Mouse (Mus musculus): ENCODE results near the gene Olfr1161.
"Not testable (repeated sequence)": the region's sequence is repeated elsewhere in the genome, so short reads cannot be mapped to it uniquely, and the experiment has no call there.

Olfr1161 gene

GRCm38 (mm10) chr2:88022474-88022873 lies at the start of gene Olfr1161:
Olfr1161 (plus strand) TSS chr2:88022774.
- DNase-seq (ENCODE audit: low read depth), result not testable (repeated sequence)

- no peak for DNase-seq (ENCODE audit: low read depth)
These were observed 48.0 kb upstream of the Olfr1161 start, which contains the start of gene Olfr74 for GRCm38 (mm10) chr2:87974563-87974962. Olfr74 (minus strand) TSS chr2:87974663.

- no peak for DNase-seq (ENCODE audit: low read depth)
These were observed 32.8 kb upstream of the Olfr1161 start, which contains the start of gene Olfr1158 for GRCm38 (mm10) chr2:87989813-87990212. Olfr1158 (plus strand) TSS chr2:87990113.

- no peak for DNase-seq (ENCODE audit: low read depth)
These were observed 14.9 kb upstream of the Olfr1161 start, which contains the start of gene Olfr1160 for GRCm38 (mm10) chr2:88007515-88008318. Olfr1160 (minus strand) TSS chr2:88008268.

GRCm38 (mm10) chr2:88037599-88037998 lies 15.0 kb downstream of the Olfr1161 start, which contains the start of gene Olfr73:
Olfr73 (minus strand) TSS chr2:88037699.
- no peak for DNase-seq (ENCODE audit: low read depth)

- no peak for DNase-seq (ENCODE audit: low read depth)
These were observed 28.5 kb downstream of the Olfr1161 start, which contains the start of gene Olfr1162 for GRCm38 (mm10) chr2:88051029-88051428. Olfr1162 (minus strand) TSS chr2:88051129.

- DNase-seq (ENCODE audit: low read depth), result no peak
These were observed 41.0 kb downstream of the Olfr1161 start for GRCm38 (mm10) chr2:88063587-88063986.

GRCm38 (mm10) chr2:88071730-88072129 lies 49.2 kb downstream of the Olfr1161 start, which contains the start of gene Olfr1163:
Olfr1163 (minus strand) TSS chr2:88071830.
- no peak for DNase-seq (ENCODE audit: low read depth)
